Mouse (Mus musculus) neural tube, embryonic 13.5 days (tissue): ENCODE measurements around the gene Eef1g. TPM values are rescaled to one million over a fixed set of nuclear protein-coding genes. Genes with fewer than 3 reads are reported as not detected.
"Not testable (repeated sequence)": the region's sequence is repeated elsewhere in the genome, so short reads cannot be mapped to it uniquely, and the experiment has no call there.

Experiments used
- ATAC-seq: fragments of 200-750 bp; cut with Nextera tagmentation; 2 replicates; pipeline ENCODE4 v1.8.0; 2017; ENCODE audit warnings: low read depth, mild to moderate bottlenecking, moderate TSS enrichment, moderate library complexity
- H3K27ac ChIP-seq: fragments of 300-500 bp; sonication (generic); replicated peaks from 2 replicates; pipeline ENCODE4 v1.5.1; 2015; ENCODE audit warnings: moderate library complexity, mild to moderate bottlenecking, inconsistent platforms
- H3K27me3 ChIP-seq: fragments of 300-500 bp; sonication (generic); 2 replicates; pipeline ENCODE4 v1.6.1; 2015; ENCODE audit warnings: mild to moderate bottlenecking, inconsistent platforms
- H3K36me3 ChIP-seq: fragments of 300-500 bp; sonication (generic); 2 replicates; pipeline ENCODE4 v1.6.1; 2015; ENCODE audit warnings: mild to moderate bottlenecking, inconsistent platforms
- H3K4me1 ChIP-seq: fragments of 300-500 bp; sonication (generic); replicated peaks from 2 replicates; pipeline ENCODE4 v1.6.1; 2015; ENCODE audit warnings: inconsistent platforms
- H3K4me2 ChIP-seq: fragments of 300-500 bp; sonication (generic); 2 replicates; pipeline ENCODE4 v1.6.1; 2015; ENCODE audit warnings: inconsistent platforms, mild to moderate bottlenecking, moderate library complexity
- H3K4me3 ChIP-seq: fragments of 300-500 bp; sonication (generic); 2 replicates; pipeline ENCODE4 v1.5.1; 2015; ENCODE audit warnings: mild to moderate bottlenecking, inconsistent platforms
- H3K9ac ChIP-seq: fragments of 300-500 bp; sonication (generic); 2 replicates; pipeline ENCODE4 v1.6.1; 2015; ENCODE audit warnings: moderate library complexity, mild to moderate bottlenecking, inconsistent platforms
- H3K9me3 ChIP-seq: fragments of 300-500 bp; sonication (generic); 2 replicates; pipeline ENCODE4 v1.6.1; 2016; ENCODE audit warnings: inconsistent platforms
- WGBS: fragments of 180-500 bp; shearing (Covaris S2); methylation state at CpG from one replicate; pipeline ENCODE4 v1.1.7; 2015; 5-methylcytosine and 5-hydroxymethylcytosine counted together
- polyA plus RNA-seq: library from polyadenylated mRNA; unstranded; fragments of >200 nt; fragmentation: Nextera tagmentation; extraction: Ambion mirVana; gene quantifications from 2 replicates; pipeline ENCODE4 v1.2.1, GENCODE M21; 2015

Eef1g gene
- polyA plus RNA-seq, 1 experiment from 2014 or later, result 323 TPM

GRCm38 (mm10) chr19:8999223-8999622 lies 32.4 kb downstream of the Eef1g start:
- 0 out of 2 replicates have a peak, but pooled peaks cover 8% of the 10 kb centered on the region for H3K4me1 ChIP-seq
- H3K4me2 ChIP-seq, result no peak overlapping the region
- no peak overlapping the region for H3K27ac ChIP-seq
- H3K27me3 ChIP-seq, result no peaks in the 10 kb centered on the region
- no peak overlapping the region for H3K4me3 ChIP-seq
- 92% methylated on average over 4 of the region's 4 CpGs for WGBS
- no peaks in the 10 kb centered on the region for H3K9me3 ChIP-seq
- no peak overlapping the region for H3K9ac ChIP-seq
- ATAC-seq, result no peak
- no peaks in the 10 kb centered on the region for H3K36me3 ChIP-seq

DNA sequence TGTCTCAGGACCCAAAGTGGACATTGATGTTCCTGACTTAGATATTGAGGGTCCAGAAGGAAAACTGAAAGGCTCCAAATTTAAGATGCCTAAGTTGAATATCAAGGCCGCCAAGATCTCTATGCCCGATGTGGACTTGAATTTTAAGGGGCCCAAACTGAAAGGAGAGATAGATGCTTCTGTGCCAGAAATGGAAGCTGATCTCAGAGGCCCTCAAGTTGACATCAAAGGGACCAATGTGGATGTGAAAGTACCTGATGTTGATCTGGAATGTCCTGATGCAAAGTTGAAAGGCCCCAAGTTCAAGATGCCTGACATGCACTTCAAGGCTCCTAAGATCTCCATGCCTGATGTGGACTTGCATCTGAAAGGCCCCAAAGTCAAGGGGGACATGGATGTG lies 40.1 kb downstream of the Eef1g start:
- H3K4me2 ChIP-seq, H3K4me3 ChIP-seq, ATAC-seq, H3K27me3 ChIP-seq, H3K4me1 ChIP-seq, H3K9me3 ChIP-seq, H3K27ac ChIP-seq, H3K9ac ChIP-seq, H3K36me3 ChIP-seq: not testable (repeated sequence)
- 88% methylated on average over 2 of the region's 2 CpGs for WGBS

DNA sequence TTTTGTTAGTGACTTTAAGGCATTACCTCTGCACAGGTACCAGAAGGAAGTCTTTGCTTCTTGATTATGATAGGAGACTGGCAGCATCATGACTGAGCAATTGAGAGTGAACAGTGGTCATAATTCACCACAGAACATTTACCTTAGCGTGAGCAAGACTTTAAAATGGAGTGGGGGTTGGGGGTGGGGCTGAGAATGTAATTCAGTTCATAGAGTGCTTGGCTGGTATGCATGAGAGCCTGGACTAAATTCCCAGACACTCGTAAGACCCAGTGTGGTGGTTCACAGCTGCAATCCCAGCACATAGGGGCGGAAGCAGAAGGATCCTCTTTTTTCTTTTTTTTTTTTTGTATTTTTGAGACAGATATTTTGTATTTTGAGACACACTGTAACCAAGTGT lies 52.5 kb downstream of the Eef1g start:
- ATAC-seq, result no peak
- no peaks in the 10 kb centered on the region for H3K9me3 ChIP-seq

GRCm38 (mm10) chr19:9023021-9023778 lies 56.4 kb downstream of the Eef1g start:
- Histone ChIP-seq H3K4me2 (no peak overlapping the region), H3K27ac (no peak overlapping the region; the same call in 1 of the 2 replicates), H3K4me1 (peaks cover 19% of the 10 kb centered on the region), H3K27me3 (no peaks in the 10 kb centered on the region), H3K4me3 (no peak overlapping the region), H3K9me3 (no peaks in the 10 kb centered on the region), H3K36me3 (no peaks in the 10 kb centered on the region), H3K9ac (no peak overlapping the region)
- WGBS, result 57% methylated on average over 11 of the region's 11 CpGs
- ATAC-seq, result no peak

More for the DNA sequence above, 52.5 kb downstream of the Eef1g start:
- H3K27ac ChIP-seq, result no peak overlapping the region
- H3K27me3 ChIP-seq, result no peaks in the 10 kb centered on the region
- no peak overlapping the region for H3K4me2 ChIP-seq
- 91% methylated on average over 3 of the region's 3 CpGs for WGBS
- H3K4me3 ChIP-seq, result no peak overlapping the region
- no peak overlapping the region for H3K9ac ChIP-seq
- no peaks in the 10 kb centered on the region for H3K36me3 ChIP-seq
- H3K4me1 ChIP-seq, result no peaks in the 10 kb centered on the region

DNA sequence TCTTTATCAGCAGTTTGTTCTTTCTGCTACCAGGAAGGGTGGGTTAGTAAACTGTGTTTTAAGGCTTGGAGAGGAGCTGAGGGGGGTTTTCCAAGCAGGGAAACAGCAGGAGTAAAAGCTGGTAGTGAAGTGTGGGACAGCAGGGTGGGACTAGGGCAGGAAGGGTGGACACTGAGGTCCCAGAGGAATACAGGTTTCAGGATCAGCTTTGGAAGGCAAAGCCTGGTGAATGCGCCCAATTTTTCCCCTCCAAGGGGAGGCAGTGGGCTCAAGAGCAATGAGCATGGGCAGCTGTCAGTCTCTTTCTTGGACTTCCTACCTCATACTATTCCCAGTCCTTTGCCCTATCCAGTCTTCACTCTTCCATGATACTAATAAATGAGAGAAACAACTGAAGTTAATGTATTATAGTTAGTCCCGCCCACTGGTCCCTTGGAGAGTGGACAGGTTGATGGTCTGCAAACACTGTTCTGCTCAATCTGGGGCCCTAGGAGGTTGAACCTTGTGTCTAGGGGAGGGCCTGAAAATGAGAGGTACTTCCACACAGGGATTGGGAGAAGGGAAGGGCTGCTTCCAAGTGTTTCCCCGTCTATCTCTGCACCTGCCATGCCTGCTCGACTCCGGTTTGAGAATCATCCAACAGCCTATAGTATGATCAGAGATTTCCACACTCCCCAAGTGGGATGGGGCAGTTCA lies 58.9 kb downstream of the Eef1g start:
- H3K4me2 ChIP-seq, result no peak overlapping the region
- ATAC-seq, result no peak
- no peak overlapping the region for H3K4me3 ChIP-seq
- H3K9ac ChIP-seq, result no peak overlapping the region
- no peaks in the 10 kb centered on the region for H3K27me3 ChIP-seq
- H3K4me1 ChIP-seq, result peaks cover 19% of the 10 kb centered on the region
- no peak overlapping the region for H3K27ac ChIP-seq
- WGBS, result 84% methylated on average over 5 of the region's 5 CpGs
- no peaks in the 10 kb centered on the region for H3K9me3 ChIP-seq
- H3K36me3 ChIP-seq, result no peaks in the 10 kb centered on the region

GRCm38 (mm10) chr19:9026634-9027033 lies 59.8 kb downstream of the Eef1g start:
- Histone ChIP-seq H3K36me3 (no peaks in the 10 kb centered on the region), H3K4me1 (peaks cover 19% of the 10 kb centered on the region), H3K4me3 (no peak overlapping the region), H3K27me3 (no peaks in the 10 kb centered on the region), H3K27ac (no peak overlapping the region), H3K4me2 (no peak overlapping the region), H3K9ac (no peak overlapping the region), H3K9me3 (no peaks in the 10 kb centered on the region)
- 70% methylated on average over 4 of the region's 4 CpGs for WGBS
- peak; percentile 78 for ATAC-seq

DNA sequence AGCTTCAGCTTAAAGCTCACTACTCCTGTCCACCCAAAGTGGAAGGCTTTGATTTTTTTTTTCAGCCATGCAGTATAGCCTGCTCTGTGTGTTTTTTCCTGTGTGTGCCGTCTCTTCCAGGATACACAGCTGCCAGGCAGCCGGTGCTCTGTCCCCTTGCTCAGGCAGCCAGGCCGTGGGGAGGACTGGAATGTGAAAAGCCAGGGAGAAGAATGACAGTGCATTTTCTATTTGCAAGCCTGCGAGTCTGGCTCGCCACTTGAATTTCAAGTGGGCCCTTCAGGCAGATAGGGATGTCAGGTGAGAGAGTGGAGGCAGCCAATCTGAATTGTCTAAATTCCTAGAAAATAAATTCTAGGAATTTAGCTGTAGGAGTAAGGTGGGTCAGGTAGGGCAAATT lies 61.0 kb downstream of the Eef1g start:
- Histone ChIP-seq H3K27ac (peak overlapping the region; percentile 59; the same call in 1 of the 2 replicates), H3K4me1 (peaks cover 21% of the 10 kb centered on the region), H3K4me2 (no peak overlapping the region), H3K27me3 (no peaks in the 10 kb centered on the region), H3K9me3 (no peaks in the 10 kb centered on the region), H3K4me3 (no peak overlapping the region), H3K36me3 (no peaks in the 10 kb centered on the region), H3K9ac (no peak overlapping the region)
- ATAC-seq, result no peak
- WGBS, result 25% methylated on average over 5 of the region's 5 CpGs

Other genes starting within 250 kb of the Eef1g start
- gene Slc3a2, start 243.7 kb upstream of the Eef1g start, polyA plus RNA-seq, result 149 and 155 TPM in 2 replicates
- gene Wdr74, start 231.2 kb upstream of the Eef1g start, polyA plus RNA-seq, result 84.4 and 87.8 TPM in 2 replicates
- gene 1700092M07Rik, start 226.3 kb upstream of the Eef1g start, polyA plus RNA-seq, result 1.6 and 2.4 TPM in 2 replicates
- 124 and 127 TPM in 2 replicates for gene Stx5a, start 225.6 kb upstream of the Eef1g start, polyA plus RNA-seq
- 161 and 192 TPM in 2 replicates for gene Nxf1, start 210.0 kb upstream of the Eef1g start, polyA plus RNA-seq
- 219 and 253 TPM in 2 replicates for gene Tmem223, start 196.0 kb upstream of the Eef1g start, polyA plus RNA-seq
- gene Tmem179b, start 192.6 kb upstream of the Eef1g start, polyA plus RNA-seq, result 39.3 and 41.9 TPM in 2 replicates
- gene Taf6l, start 180.6 kb upstream of the Eef1g start, polyA plus RNA-seq, result 22.9 and 25.9 TPM in 2 replicates
- gene Polr2g, start 168.5 kb upstream of the Eef1g start, polyA plus RNA-seq, result 167 and 168 TPM in 2 replicates
- gene Zbtb3, start 164.5 kb upstream of the Eef1g start, polyA plus RNA-seq, result 8.2 and 8.6 TPM in 2 replicates
- gene Ttc9c, start 147.7 kb upstream of the Eef1g start, polyA plus RNA-seq, result 47.6 and 59.0 TPM in 2 replicates
- gene Hnrnpul2, start 147.0 kb upstream of the Eef1g start, polyA plus RNA-seq, result 5.3 and 6.0 TPM in 2 replicates
- gene AC129217.1, start 137.3 kb upstream of the Eef1g start, polyA plus RNA-seq, result not detected in 2 replicates
- gene Bscl2, start 129.6 kb upstream of the Eef1g start, polyA plus RNA-seq, result 82.5 and 84.2 TPM in 2 replicates
- gene Gng3, start 127.8 kb upstream of the Eef1g start, polyA plus RNA-seq, result 335 and 393 TPM in 2 replicates
- 0.96 and 1.4 TPM in 2 replicates for gene Lrrn4cl, start 116.3 kb upstream of the Eef1g start, polyA plus RNA-seq
- 166 and 171 TPM in 2 replicates for gene Ubxn1, start 95.5 kb upstream of the Eef1g start, polyA plus RNA-seq
- 69.0 and 73.5 TPM in 2 replicates for gene Uqcc3, start 86.1 kb upstream of the Eef1g start, polyA plus RNA-seq
- 41.1 and 56.4 TPM in 2 replicates for gene Lbhd1, start 83.3 kb upstream of the Eef1g start, polyA plus RNA-seq
- not detected in 2 replicates for gene Gm49403, start 83.1 kb upstream of the Eef1g start, polyA plus RNA-seq
- 55.6 and 58.8 TPM in 2 replicates for gene 1810009A15Rik, start 78.2 kb upstream of the Eef1g start, polyA plus RNA-seq
- gene Gm49416, start 78.1 kb upstream of the Eef1g start, polyA plus RNA-seq, result 0.27 TPM in 1 of 2 replicates, not detected in the other
- 31.7 and 36.2 TPM in 2 replicates for gene Ints5, start 74.0 kb upstream of the Eef1g start, polyA plus RNA-seq
- gene Ganab, start 69.0 kb upstream of the Eef1g start, polyA plus RNA-seq, result 89.4 and 101 TPM in 2 replicates
- gene B3gat3, start 46.7 kb upstream of the Eef1g start, polyA plus RNA-seq, result 86.9 and 88.7 TPM in 2 replicates
- gene Rom1, start 37.7 kb upstream of the Eef1g start, polyA plus RNA-seq, result 1.6 and 2.8 TPM in 2 replicates
- 11.8 and 12.2 TPM in 2 replicates for gene Eml3, start 37.5 kb upstream of the Eef1g start, polyA plus RNA-seq
- gene Mta2, start 25.2 kb upstream of the Eef1g start, polyA plus RNA-seq, result 126 and 141 TPM in 2 replicates
- 29.2 and 30.1 TPM in 2 replicates for gene Tut1, start 13.2 kb upstream of the Eef1g start, polyA plus RNA-seq
- 4.8 and 4.9 TPM in 2 replicates for gene Ahnak, start 22.2 kb downstream of the Eef1g start, polyA plus RNA-seq
- not detected in 2 replicates for gene Scgb1a1, start 120.9 kb downstream of the Eef1g start, polyA plus RNA-seq
- gene Asrgl1, start 168.6 kb downstream of the Eef1g start, polyA plus RNA-seq, result 18.5 and 21.8 TPM in 2 replicates